Mouse (Mus musculus) forebrain, postnatal 0 days (tissue): ENCODE data around the gene Pola1. TPM values are rescaled to one million over a fixed set of nuclear protein-coding genes. Genes with fewer than 3 reads are reported as not detected.
A peak's percentile ranks its signal among the peaks of the same experiment; 100 is the strongest.

Experiments
- ATAC-seq: fragments of 200-750 bp; cut with Nextera tagmentation; 2 replicates; pipeline ENCODE4 v1.8.0; 2017; ENCODE audit warnings: mild to moderate bottlenecking, moderate library complexity
- DNase-seq: peaks from one replicate; pipeline ENCODE4 v3.0.0-alpha.2; 2015
- H3K27ac ChIP-seq: fragments of 300-500 bp; sonication (generic); 2 replicates; pipeline ENCODE4 v1.5.1; 2014; ENCODE audit warnings: low read depth, mild to moderate bottlenecking, antibody characterized with exemption, low read length, moderate library complexity, mixed read lengths
- H3K27me3 ChIP-seq: fragments of 300-500 bp; sonication (generic); 2 replicates; pipeline ENCODE4 v1.6.1; 2014; ENCODE audit warnings: mild to moderate bottlenecking, low read length, mixed read lengths; ENCODE audit not compliant: insufficient read depth
- H3K36me3 ChIP-seq: fragments of 300-500 bp; sonication (generic); 2 replicates; pipeline ENCODE4 v1.6.1; 2014; ENCODE audit warnings: mild to moderate bottlenecking, moderate library complexity; ENCODE audit not compliant: insufficient read depth
- H3K4me1 ChIP-seq: fragments of 300-500 bp; sonication (generic); 2 replicates; pipeline ENCODE4 v1.6.1; 2014; ENCODE audit warnings: antibody characterized with exemption; ENCODE audit not compliant: insufficient read depth
- H3K4me2 ChIP-seq: fragments of 300-500 bp; sonication (generic); 2 replicates; pipeline ENCODE4 v1.6.1; 2014; ENCODE audit warnings: low read depth, mild to moderate bottlenecking, moderate library complexity
- H3K4me3 ChIP-seq: fragments of 300-500 bp; sonication (generic); 2 replicates; pipeline ENCODE4 v1.5.1; 2014; ENCODE audit warnings: low read depth, low read length, mixed read lengths
- H3K9ac ChIP-seq: fragments of 300-500 bp; sonication (generic); 2 replicates; pipeline ENCODE4 v1.6.1; 2014; ENCODE audit warnings: mild to moderate bottlenecking
- H3K9me3 ChIP-seq: fragments of 300-500 bp; sonication (generic); 2 replicates; pipeline ENCODE4 v1.6.1; 2016; ENCODE audit warnings: low read length
- CTCF ChIP-seq: sonication (generic); IDR thresholded peaks from 2 replicates; pipeline ENCODE4 v1.5.1; 2016; ENCODE audit warnings: antibody characterized with exemption, control low read depth, low read depth
- WGBS: fragments of 180-500 bp; shearing (Covaris S2); extraction: QIAGEN DNeasy Blood & Tissue Kit; methylation state at CpG from one replicate; pipeline ENCODE4 v1.1.7; 2014; 5-methylcytosine and 5-hydroxymethylcytosine counted together
- polyA plus RNA-seq: library from polyadenylated mRNA; unstranded; fragments of >200 nt; fragmentation: Nextera tagmentation; extraction: Ambion mirVana; gene quantifications from 2 replicates; pipeline ENCODE4 v1.2.1, GENCODE M21; 2015
- total RNA-seq: library from RNA; depleted of rRNA; stranded (reverse); fragments of >200 nt; gene quantifications from 2 replicates; pipeline ENCODE4 v1.2.3, GENCODE M21; 2014

Pola1 gene
- total and polyA plus RNA-seq, 2 experiments from 2014 or later: 2.5 to 9.6 TPM

GRCm38 (mm10) chrX:93369708-93370107 lies 262.2 kb downstream of the Pola1 start:
- 35% methylated on average over 1 of the region's 1 CpGs for WGBS
- DNase-seq (no peak), ATAC-seq (no peak)
- no peaks in the 10 kb centered on the region for H3K4me1 ChIP-seq
- H3K4me2 ChIP-seq: no peak overlapping the region
- no peaks in the 10 kb centered on the region for H3K9me3 ChIP-seq
- H3K36me3 ChIP-seq: no peaks in the 10 kb centered on the region
- no peak overlapping the region for H3K9ac ChIP-seq
- no peak overlapping the region for H3K27ac ChIP-seq
- H3K27me3 ChIP-seq: no peaks in the 10 kb centered on the region
- H3K4me3 ChIP-seq: no peak overlapping the region
- TF ChIP-seq CTCF: no peak

- Histone ChIP-seq H3K36me3 (no peaks in the 10 kb centered on the region), H3K27ac (no peak overlapping the region), H3K9ac (no peak overlapping the region), H3K27me3 (no peaks in the 10 kb centered on the region), H3K4me1 (no peaks in the 10 kb centered on the region), H3K4me2 (no peak overlapping the region), H3K4me3 (no peak overlapping the region), H3K9me3 (no peaks in the 10 kb centered on the region)
- ATAC-seq (no peak), DNase-seq (no peak)
- TF ChIP-seq CTCF: no peak
- WGBS: 76% methylated on average over 3 of the region's 3 CpGs
Observed at GRCm38 (mm10) chrX:93368211-93368610, 263.7 kb downstream of the Pola1 start.

GRCm38 (mm10) chrX:93321336-93321735 lies 310.6 kb downstream of the Pola1 start:
- Histone ChIP-seq H3K27ac (no peak overlapping the region), H3K27me3 (no peaks in the 10 kb centered on the region)

GRCm38 (mm10) chrX:93319979-93320378 lies 312.0 kb downstream of the Pola1 start:
- no peak for TF ChIP-seq CTCF
- ATAC-seq (no peak), DNase-seq (no peak)
- Histone ChIP-seq H3K9ac (no peak overlapping the region), H3K4me2 (no peak overlapping the region), H3K36me3 (no peaks in the 10 kb centered on the region), H3K4me3 (no peak overlapping the region), H3K9me3 (no peaks in the 10 kb centered on the region), H3K27ac (no peak overlapping the region), H3K27me3 (no peaks in the 10 kb centered on the region), H3K4me1 (no peaks in the 10 kb centered on the region)
- WGBS: 78% methylated on average over 2 of the region's 2 CpGs

More at GRCm38 (mm10) chrX:93321336-93321735, 310.6 kb downstream of the Pola1 start:
- Histone ChIP-seq H3K4me3 (no peak overlapping the region), H3K4me1 (no peaks in the 10 kb centered on the region), H3K36me3 (no peaks in the 10 kb centered on the region), H3K9me3 (no peaks in the 10 kb centered on the region), H3K9ac (no peak overlapping the region), H3K4me2 (no peak overlapping the region)
- no peak for ATAC-seq
- no peak for TF ChIP-seq CTCF
- 73% methylated on average over 1 of the region's 1 CpGs for WGBS
- no peak for DNase-seq

GRCm38 (mm10) chrX:93317577-93317976 lies 314.4 kb downstream of the Pola1 start:
- no peak overlapping the region for H3K9ac ChIP-seq
- peak; percentile 23; the same call in 1 of the 2 replicates for ATAC-seq

GRCm38 (mm10) chrX:93305780-93306179 lies 326.2 kb downstream of the Pola1 start:
- 91% methylated on average over 7 of the region's 7 CpGs for WGBS
- H3K27ac ChIP-seq: no peak overlapping the region
- no peak overlapping the region for H3K4me3 ChIP-seq
- no peak overlapping the region for H3K9ac ChIP-seq
- DNase-seq (no peak), ATAC-seq (no peak)
- no peaks in the 10 kb centered on the region for H3K4me1 ChIP-seq
- no peak overlapping the region for H3K4me2 ChIP-seq
- no peak for TF ChIP-seq CTCF
- H3K9me3 ChIP-seq: no peaks in the 10 kb centered on the region
- H3K27me3 ChIP-seq: no peaks in the 10 kb centered on the region
- H3K36me3 ChIP-seq: no peaks in the 10 kb centered on the region

More at GRCm38 (mm10) chrX:93317577-93317976, 314.4 kb downstream of the Pola1 start:
- no peak for TF ChIP-seq CTCF
- no peaks in the 10 kb centered on the region for H3K9me3 ChIP-seq
- H3K4me3 ChIP-seq: no peak overlapping the region
- 41% methylated on average over 4 of the region's 4 CpGs for WGBS
- H3K27me3 ChIP-seq: no peaks in the 10 kb centered on the region
- no peaks in the 10 kb centered on the region for H3K4me1 ChIP-seq
- no peak overlapping the region for H3K27ac ChIP-seq
- H3K4me2 ChIP-seq: no peak overlapping the region
- no peak for DNase-seq
- no peaks in the 10 kb centered on the region for H3K36me3 ChIP-seq

- Histone ChIP-seq H3K4me2 (no peak overlapping the region), H3K4me3 (no peak overlapping the region), H3K9me3 (no peaks in the 10 kb centered on the region), H3K27ac (no peak overlapping the region), H3K27me3 (no peaks in the 10 kb centered on the region), H3K9ac (no peak overlapping the region), H3K4me1 (no peaks in the 10 kb centered on the region), H3K36me3 (no peaks in the 10 kb centered on the region)
- DNase-seq (peak; percentile 36), ATAC-seq (peak; percentile 43; the same call in 1 of the 2 replicates)
- WGBS: 15% methylated on average over 7 of the region's 7 CpGs
- no peak for TF ChIP-seq CTCF
Observed at GRCm38 (mm10) chrX:93301798-93302197, 330.2 kb downstream of the Pola1 start.
